Mouse (Mus musculus) megakaryocyte, adult 5-6 weeks (primary cell): ENCODE results near the gene Olfr1009. TPM values are rescaled to one million over a fixed set of nuclear protein-coding genes. Genes with fewer than 3 reads are reported as not detected.
"Not testable (repeated sequence)": the region's sequence is repeated elsewhere in the genome, so short reads cannot be mapped to it uniquely, and the experiment has no call there.

Experiments used
- ATAC-seq: 2 replicates; pipeline ENCODE4 v1.8.0; 2016; ENCODE audit warnings: mild to moderate bottlenecking, inconsistent platforms; ENCODE audit not compliant: poor library complexity, severe bottlenecking
- total RNA-seq, 2 experiments: library from RNA; stranded (forward) in 1 of 2; stranded (reverse) in 1 of 2; fragments of 153-499, 151-499 nt in 1 of 2; fragments of 221-1000, 200-1000 nt in 1 of 2; gene quantifications; 2 replicates each; pipeline versions ENCODE4 v1.2.3 to v1.2.4; 2015 to 2017

Gene Olfr1009
- not detected in 2 replicates for total RNA-seq (2015)
- not detected in 2 replicates for total RNA-seq (2017)

GRCm38 (mm10) chr2:85715119-85715518 is at the start of gene Olfr1009:
Gene Olfr1009, plus strand, starts transcription at chr2:85715419.
- ATAC-seq: no peak

GRCm38 (mm10) chr2:85678667-85679066 is 36.6 kb upstream of the Olfr1009 start, which contains the start of gene Olfr1006:
Gene Olfr1006, minus strand, starts transcription at chr2:85678767.
- no peak for ATAC-seq

- no peak for ATAC-seq
These were observed 26.1 kb upstream of the Olfr1009 start, which contains the start of gene Olfr1008 for GRCm38 (mm10) chr2:85689131-85689530. Gene Olfr1008, plus strand, starts transcription at chr2:85689431.

- ATAC-seq: not testable (repeated sequence)
These were observed 4.5 kb upstream of the Olfr1009 start for GRCm38 (mm10) chr2:85710680-85711079.

- ATAC-seq: no peak
These were observed 4.1 kb upstream of the Olfr1009 start for GRCm38 (mm10) chr2:85711159-85711558.

- peak; percentile 72 for ATAC-seq
These were observed 10.6 kb downstream of the Olfr1009 start for GRCm38 (mm10) chr2:85725793-85726192.

GRCm38 (mm10) chr2:85753822-85754221 is 38.6 kb downstream of the Olfr1009 start:
- ATAC-seq: no peak

- ATAC-seq: no peak
These were observed 47.4 kb downstream of the Olfr1009 start, which contains the start of gene Olfr1012 for GRCm38 (mm10) chr2:85762666-85763065. Gene Olfr1012, minus strand, starts transcription at chr2:85762766.

- no peak for ATAC-seq
These were observed 51.6 kb downstream of the Olfr1009 start, which contains the start of gene Olfr1013 for GRCm38 (mm10) chr2:85766798-85767197. Gene Olfr1013, plus strand, starts transcription at chr2:85767098.

GRCm38 (mm10) chr2:85772413-85772812 is 57.2 kb downstream of the Olfr1009 start, which contains the start of gene Olfr1014:
Gene Olfr1014, plus strand, starts transcription at chr2:85772713.
- no peak for ATAC-seq

Other genes with a start within 250 kb of the Olfr1009 start
- gene 4833423E24Rik, start 196.4 kb upstream of the Olfr1009 start, total RNA-seq (2015): not detected in 2 replicates
- not detected in 2 replicates for gene 4833423E24Rik, start 196.4 kb upstream of the Olfr1009 start, total RNA-seq (2017)
- not detected in 2 replicates for gene Olfr996, start 136.2 kb upstream of the Olfr1009 start, total RNA-seq (2015)
- gene Olfr996, start 136.2 kb upstream of the Olfr1009 start, total RNA-seq (2017): not detected in 2 replicates
- not detected in 2 replicates for gene Olfr998, start 126.5 kb upstream of the Olfr1009 start, total RNA-seq (2015)
- gene Olfr998, start 126.5 kb upstream of the Olfr1009 start, total RNA-seq (2017): not detected in 2 replicates
- not detected in 2 replicates for gene Olfr1000, start 103.5 kb upstream of the Olfr1009 start, total RNA-seq (2015)
- not detected in 2 replicates for gene Olfr1000, start 103.5 kb upstream of the Olfr1009 start, total RNA-seq (2017)
- gene Olfr1002, start 64.7 kb upstream of the Olfr1009 start, total RNA-seq (2015): not detected in 2 replicates
- gene Olfr1002, start 64.7 kb upstream of the Olfr1009 start, total RNA-seq (2017): not detected in 2 replicates
- not detected in 2 replicates for gene Olfr154, start 51.0 kb upstream of the Olfr1009 start, total RNA-seq (2015)
- not detected in 2 replicates for gene Olfr154, start 51.0 kb upstream of the Olfr1009 start, total RNA-seq (2017)
- not detected in 2 replicates for gene Olfr1006, start 36.7 kb upstream of the Olfr1009 start, total RNA-seq (2015)
- not detected in 2 replicates for gene Olfr1006, start 36.7 kb upstream of the Olfr1009 start, total RNA-seq (2017)
- not detected in 2 replicates for gene Olfr1008, start 26.0 kb upstream of the Olfr1009 start, total RNA-seq (2015)
- not detected in 2 replicates for gene Olfr1008, start 26.0 kb upstream of the Olfr1009 start, total RNA-seq (2017)
- gene Olfr1012, start 47.3 kb downstream of the Olfr1009 start, total RNA-seq (2015): not detected in 2 replicates
- gene Olfr1012, start 47.3 kb downstream of the Olfr1009 start, total RNA-seq (2017): not detected in 2 replicates
- not detected in 2 replicates for gene Olfr1013, start 51.7 kb downstream of the Olfr1009 start, total RNA-seq (2015)
- not detected in 2 replicates for gene Olfr1013, start 51.7 kb downstream of the Olfr1009 start, total RNA-seq (2017)
- gene Olfr1014, start 57.3 kb downstream of the Olfr1009 start, total RNA-seq (2015): not detected in 2 replicates
- not detected in 2 replicates for gene Olfr1014, start 57.3 kb downstream of the Olfr1009 start, total RNA-seq (2017)
- gene Olfr1015, start 66.6 kb downstream of the Olfr1009 start, total RNA-seq (2015): not detected in 2 replicates
- not detected in 2 replicates for gene Olfr1015, start 66.6 kb downstream of the Olfr1009 start, total RNA-seq (2017)
- gene Olfr1016, start 87.1 kb downstream of the Olfr1009 start, total RNA-seq (2015): not detected in 2 replicates
- not detected in 2 replicates for gene Olfr1016, start 87.1 kb downstream of the Olfr1009 start, total RNA-seq (2017)
- gene Olfr1018, start 103.1 kb downstream of the Olfr1009 start, total RNA-seq (2015): not detected in 2 replicates
- gene Olfr1018, start 103.1 kb downstream of the Olfr1009 start, total RNA-seq (2017): not detected in 2 replicates
- not detected in 2 replicates for gene Olfr1019, start 130.1 kb downstream of the Olfr1009 start, total RNA-seq (2015)
- gene Olfr1019, start 130.1 kb downstream of the Olfr1009 start, total RNA-seq (2017): not detected in 2 replicates
- gene Olfr1020, start 131.6 kb downstream of the Olfr1009 start, total RNA-seq (2015): not detected in 2 replicates
- gene Olfr1020, start 131.6 kb downstream of the Olfr1009 start, total RNA-seq (2017): not detected in 2 replicates
- not detected in 2 replicates for gene Olfr1022, start 153.2 kb downstream of the Olfr1009 start, total RNA-seq (2015)
- not detected in 2 replicates for gene Olfr1022, start 153.2 kb downstream of the Olfr1009 start, total RNA-seq (2017)
- gene Olfr1023, start 170.2 kb downstream of the Olfr1009 start, total RNA-seq (2015): not detected in 2 replicates
- not detected in 2 replicates for gene Olfr1023, start 170.2 kb downstream of the Olfr1009 start, total RNA-seq (2017)
- not detected in 2 replicates for gene Olfr1024, start 189.6 kb downstream of the Olfr1009 start, total RNA-seq (2015)
- not detected in 2 replicates for gene Olfr1024, start 189.6 kb downstream of the Olfr1009 start, total RNA-seq (2017)
- not detected in 2 replicates for gene Olfr1025-ps1, start 199.8 kb downstream of the Olfr1009 start, total RNA-seq (2015)
- not detected in 2 replicates for gene Olfr1025-ps1, start 199.8 kb downstream of the Olfr1009 start, total RNA-seq (2017)
- gene Olfr1026, start 206.1 kb downstream of the Olfr1009 start, total RNA-seq (2015): not detected in 2 replicates
- not detected in 2 replicates for gene Olfr1026, start 206.1 kb downstream of the Olfr1009 start, total RNA-seq (2017)
- gene Olfr1028, start 235.0 kb downstream of the Olfr1009 start, total RNA-seq (2015): not detected in 2 replicates
- not detected in 2 replicates for gene Olfr1028, start 235.0 kb downstream of the Olfr1009 start, total RNA-seq (2017)